Mouse (Mus musculus) T-cell, adult 2 months (primary cell): Measurements from ENCODE around the gene Smr2.
"Not testable (repeated sequence)": the region's sequence is repeated elsewhere in the genome, so short reads cannot be mapped to it uniquely, and the experiment has no call there.

Experiments
- DNase-seq: peaks from one replicate; pipeline ENCODE4 v3.0.0; 2022; ENCODE audit warnings: low spot score

The Smr2 gene

GRCm38 (mm10) chr5:88086256-88086655, at the start of gene Smr2:
Gene Smr2, plus strand, starts transcription at chr5:88086556.
- DNase-seq: not testable (repeated sequence)

GRCm38 (mm10) chr5:88111430-88111829, 25.1 kb downstream of the Smr2 start, which contains the start of gene Gm11116:
Gene Gm11116, minus strand, starts transcription at chr5:88111530.
- no peak for DNase-seq

- no peak for DNase-seq
Measured at GRCm38 (mm10) chr5:88153999-88154398, 67.6 kb downstream of the Smr2 start, which contains the start of gene Gm11115. Gene Gm11115, minus strand, starts transcription at chr5:88154099.
